Mouse (Mus musculus) spleen, postnatal 10 days (tissue): ENCODE measurements around the gene Lifr.

Source experiments
- DNase-seq, 2 experiments: peaks; one replicate each; pipeline ENCODE4 v3.0.0; 2021 to 2022; ENCODE audit warnings: low spot score in 2 of 2

Gene Lifr

DNA sequence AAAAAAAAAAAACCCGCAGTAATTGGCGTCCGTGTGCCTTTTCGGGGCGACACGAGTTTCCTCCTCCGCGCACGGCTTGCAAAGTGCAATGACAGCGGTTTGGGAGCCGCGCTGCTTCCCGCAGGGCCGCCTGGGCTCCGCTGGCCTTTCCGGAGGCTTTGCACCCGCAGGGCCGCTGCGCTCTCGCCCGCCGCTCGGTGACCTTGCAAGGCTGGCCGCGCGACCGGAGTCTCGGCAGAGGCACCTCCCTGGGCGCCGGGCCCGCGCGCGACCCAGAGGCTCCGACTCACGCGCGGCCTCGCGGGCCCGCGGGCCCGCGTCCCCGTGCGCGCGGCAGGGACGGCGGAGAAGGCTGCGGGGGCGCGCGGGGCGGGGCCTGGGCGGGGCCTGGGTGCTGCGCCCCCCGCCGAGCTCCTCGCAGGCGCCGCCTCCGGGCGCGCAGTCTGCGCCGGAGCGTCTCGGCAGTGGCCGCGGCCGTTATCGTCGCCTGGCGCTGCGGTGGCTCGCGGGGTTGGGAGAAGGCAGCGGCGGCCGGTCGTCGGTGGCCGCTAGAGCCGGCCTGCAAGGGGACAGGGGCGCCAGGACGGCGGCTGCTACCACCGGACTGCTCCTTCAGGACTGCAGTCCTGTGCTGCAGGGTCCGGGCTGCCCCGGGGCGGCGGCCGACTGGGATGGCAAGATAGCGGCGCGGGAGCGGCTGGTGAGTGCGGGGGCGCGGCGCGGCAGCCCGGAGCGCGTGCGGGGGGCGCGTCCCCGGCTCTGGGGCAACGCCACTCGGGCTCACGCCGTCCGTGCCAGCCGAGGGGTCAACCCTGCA lies 38.9 kb downstream of the Lifr start:
- DNase-seq: peak; percentile 24 to 65

DNA sequence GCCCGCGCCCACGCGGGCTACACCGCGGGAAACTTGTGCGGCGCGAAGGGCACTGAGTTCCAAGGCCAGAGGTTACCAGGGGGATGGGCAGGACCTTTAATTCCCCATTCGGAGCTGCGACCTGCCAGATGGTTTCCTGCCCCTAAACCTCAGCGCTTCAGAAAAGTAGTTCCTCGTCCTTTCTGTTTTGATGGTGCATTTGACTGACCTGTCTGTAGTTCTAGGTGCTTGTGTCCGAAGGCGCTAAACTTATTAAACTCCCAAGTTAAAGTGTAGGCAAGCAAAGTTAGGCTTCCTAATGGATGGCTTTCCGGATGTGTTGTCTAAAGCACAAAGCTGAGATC lies 39.5 kb downstream of the Lifr start:
- DNase-seq: no peak

- no peak for DNase-seq
Observed at GRCm38 (mm10) chr15:7130691-7131225, 40.3 kb downstream of the Lifr start.

DNA sequence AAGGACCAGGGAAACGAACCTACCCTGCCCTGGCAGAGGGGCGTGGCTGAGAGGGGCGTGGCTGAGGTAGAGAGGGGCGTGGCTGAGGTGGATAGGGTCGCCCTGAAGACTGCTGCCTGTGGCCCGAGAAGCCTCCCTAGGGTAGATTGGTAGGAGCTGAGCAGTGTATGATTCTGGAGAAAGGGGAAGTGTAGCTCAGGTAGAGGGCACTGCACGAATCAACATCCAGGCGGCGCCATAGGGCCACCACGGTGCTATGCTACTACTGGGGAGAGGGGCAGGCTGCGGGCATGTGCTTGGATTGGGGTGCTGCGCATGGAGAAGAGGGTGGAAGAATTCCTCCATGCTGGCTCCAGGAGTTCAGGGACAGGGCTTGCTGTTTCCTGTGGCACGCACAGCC lies 42.3 kb downstream of the Lifr start:
- peak in 1 of 2 experiments; percentile 62 for DNase-seq

DNA sequence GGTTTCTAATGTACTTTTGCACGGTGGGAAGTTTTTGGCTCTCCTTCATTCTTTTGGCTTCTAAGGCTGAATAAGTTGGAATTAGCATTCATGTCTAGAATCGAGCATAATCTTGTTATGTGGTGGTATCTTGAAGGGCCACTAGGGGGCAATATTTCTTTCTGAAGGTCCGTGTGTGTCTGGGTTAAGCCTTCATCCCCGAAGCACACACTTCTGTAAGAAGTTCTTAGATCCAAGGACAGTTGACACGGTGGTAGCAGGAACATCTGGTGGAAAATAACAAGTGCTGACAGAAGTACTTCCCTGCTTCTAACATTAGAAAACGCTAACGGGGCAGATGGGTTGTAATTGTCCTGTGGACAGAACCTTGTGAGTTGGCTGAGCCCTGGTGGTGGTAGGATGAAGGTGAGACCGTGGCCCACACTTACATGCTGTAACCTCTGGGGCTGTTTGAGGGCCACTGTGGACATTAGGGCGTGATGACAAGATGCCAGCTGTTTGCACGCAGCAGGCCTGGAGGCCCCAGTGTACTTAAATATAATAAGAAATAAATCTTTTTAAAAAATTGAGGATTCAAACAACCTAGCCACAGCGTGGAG lies 44.1 kb downstream of the Lifr start:
- DNase-seq: no peak

- DNase-seq: no peak
Observed at GRCm38 (mm10) chr15:7135982-7136562, 45.7 kb downstream of the Lifr start.

GRCm38 (mm10) chr15:7136912-7137311 lies 46.5 kb downstream of the Lifr start:
- no peak for DNase-seq

DNA sequence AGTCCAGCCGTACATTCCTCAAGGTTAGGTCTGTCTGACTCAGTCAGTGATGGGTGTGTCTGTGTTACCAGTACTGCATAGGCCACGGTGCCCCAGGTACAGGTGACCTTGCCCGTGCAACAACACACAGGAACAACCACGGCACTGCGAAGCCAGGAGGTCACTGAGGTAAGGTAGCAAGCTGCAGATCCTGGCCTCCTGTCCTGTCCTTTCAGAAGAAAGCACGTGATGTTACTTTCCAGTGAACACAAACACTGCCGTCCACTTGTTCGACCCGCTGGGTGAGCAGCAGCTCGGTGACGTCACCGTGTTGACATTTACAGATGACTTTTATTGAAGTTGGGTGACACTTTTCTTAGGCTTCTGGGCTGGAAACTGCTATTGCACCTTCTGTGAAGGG lies 47.2 kb downstream of the Lifr start:
- no peak for DNase-seq

GRCm38 (mm10) chr15:7138471-7138870 lies 48.1 kb downstream of the Lifr start:
- no peak for DNase-seq

DNA sequence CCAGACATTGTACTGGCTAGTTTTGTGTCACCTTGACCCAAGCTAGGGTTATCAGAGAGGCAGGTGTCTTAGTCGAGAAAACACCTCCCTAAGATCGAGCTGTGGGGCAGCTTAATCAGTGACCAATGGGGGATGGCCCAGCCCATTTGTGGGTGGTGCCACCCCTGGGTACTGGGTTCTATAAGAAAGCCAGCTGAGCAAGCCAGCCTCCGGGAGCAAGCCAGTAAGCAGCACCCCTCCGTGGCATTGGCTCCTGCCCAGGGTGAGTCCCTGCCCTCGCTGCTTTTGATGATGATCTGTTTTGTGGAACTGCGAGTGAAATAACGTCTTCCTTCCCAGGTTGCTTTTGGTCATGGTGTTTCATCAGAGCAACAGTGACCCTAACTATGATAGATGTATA lies 49.9 kb downstream of the Lifr start:
- DNase-seq: no peak

DNA sequence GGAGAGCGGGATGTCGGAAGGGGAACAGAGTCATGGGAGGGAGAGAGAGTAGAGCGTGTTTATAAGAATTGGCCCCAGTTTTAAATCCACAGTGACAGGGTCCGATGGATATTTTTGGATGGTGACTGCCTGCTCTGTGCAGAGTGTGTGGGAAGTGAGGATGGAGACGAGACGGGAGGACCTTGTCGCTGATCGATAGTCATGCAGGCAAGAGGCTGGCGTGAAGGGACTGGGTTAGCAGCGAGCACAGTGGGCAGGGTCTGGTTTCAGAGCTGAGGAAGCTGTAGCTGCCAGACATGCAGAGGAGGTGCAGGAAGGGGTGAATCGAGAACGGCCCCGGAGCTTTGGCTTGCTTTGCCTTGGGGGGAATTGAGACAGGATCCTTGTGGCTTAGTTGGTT lies 50.8 kb downstream of the Lifr start:
- DNase-seq: no peak

GRCm38 (mm10) chr15:7143689-7144170 lies 53.3 kb downstream of the Lifr start:
- DNase-seq: no peak

GRCm38 (mm10) chr15:7144542-7144941 lies 54.1 kb downstream of the Lifr start:
- no peak for DNase-seq

DNA sequence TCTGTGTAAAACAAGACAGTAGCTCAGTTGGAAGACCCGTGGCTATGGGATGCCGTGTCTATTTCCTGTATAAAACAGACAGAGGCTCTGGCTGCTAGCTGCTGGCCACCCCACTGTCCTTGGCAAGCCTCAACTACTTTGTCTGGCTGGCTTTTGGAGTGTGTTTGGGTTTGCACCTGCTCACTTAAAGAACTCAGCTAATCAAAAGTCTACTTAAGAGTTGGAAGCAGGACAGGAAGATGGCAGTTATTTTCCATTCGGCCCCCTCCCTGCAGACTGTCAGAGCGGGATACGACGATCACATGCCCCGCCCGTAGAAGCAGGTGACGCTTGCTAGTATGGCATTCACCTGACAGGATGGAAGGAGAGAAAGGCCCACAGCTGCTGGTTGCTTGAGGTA lies 54.5 kb downstream of the Lifr start:
- DNase-seq: no peak

DNA sequence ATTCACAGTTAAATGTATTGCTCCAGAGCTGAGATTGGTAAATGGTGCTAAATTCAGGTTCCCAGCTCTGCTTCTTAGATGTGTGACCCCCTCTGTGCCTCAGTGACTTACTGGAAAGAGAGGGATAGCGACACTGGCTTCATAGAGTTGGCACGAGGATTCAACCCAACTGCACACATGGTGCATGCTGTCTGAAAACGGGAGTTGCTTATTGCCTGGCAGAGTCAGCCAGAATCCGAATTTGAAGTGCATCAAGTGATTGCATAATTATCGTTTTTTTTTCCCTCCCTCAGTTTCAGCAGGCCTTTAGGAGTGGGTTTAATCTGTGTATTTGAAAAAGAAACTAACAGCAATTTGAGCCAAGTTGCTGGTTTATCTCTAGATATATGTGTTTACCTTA lies 55.1 kb downstream of the Lifr start:
- DNase-seq: no peak

- no peak for DNase-seq
Observed at GRCm38 (mm10) chr15:7146529-7146928, 56.1 kb downstream of the Lifr start.

DNA sequence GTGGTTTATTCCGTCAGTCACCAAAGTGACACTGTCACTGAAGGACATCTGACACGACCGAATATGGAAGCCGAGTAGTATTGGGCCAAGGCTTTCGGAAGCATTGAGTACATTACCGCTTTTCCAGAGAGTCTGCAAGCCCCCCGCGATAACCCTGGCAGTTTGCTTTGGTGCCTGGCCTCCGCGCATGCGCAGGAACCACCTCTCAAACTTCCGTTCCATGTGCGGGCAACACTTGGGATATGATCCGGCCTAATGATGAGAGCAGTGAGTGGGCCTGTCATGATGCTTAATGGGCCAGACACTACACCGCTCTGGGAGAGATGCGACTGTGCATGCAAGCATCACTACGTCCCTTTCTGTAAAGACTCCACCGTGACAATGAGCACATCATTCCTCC lies 59.4 kb downstream of the Lifr start:
- DNase-seq: no peak

DNA sequence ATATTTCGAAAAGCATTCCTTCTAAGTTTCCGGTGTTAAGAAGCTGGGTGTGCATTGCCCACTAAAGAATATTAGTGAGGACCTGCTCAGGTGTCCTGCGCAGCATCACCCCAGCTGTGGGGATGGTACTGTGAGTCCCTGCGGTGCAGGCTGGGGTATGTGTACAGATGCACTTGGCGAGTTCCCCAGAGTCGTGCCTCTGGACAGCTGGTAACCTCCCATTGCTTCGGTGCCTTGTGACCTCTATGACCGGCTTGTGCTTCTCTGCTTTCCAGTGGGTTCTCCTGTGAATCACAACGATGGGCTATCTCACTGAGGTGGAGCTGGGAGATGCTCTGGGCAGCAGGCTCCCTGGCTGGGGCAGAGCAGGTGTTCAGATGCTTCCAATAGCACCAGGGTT lies 60.2 kb downstream of the Lifr start:
- DNase-seq: no peak

DNA sequence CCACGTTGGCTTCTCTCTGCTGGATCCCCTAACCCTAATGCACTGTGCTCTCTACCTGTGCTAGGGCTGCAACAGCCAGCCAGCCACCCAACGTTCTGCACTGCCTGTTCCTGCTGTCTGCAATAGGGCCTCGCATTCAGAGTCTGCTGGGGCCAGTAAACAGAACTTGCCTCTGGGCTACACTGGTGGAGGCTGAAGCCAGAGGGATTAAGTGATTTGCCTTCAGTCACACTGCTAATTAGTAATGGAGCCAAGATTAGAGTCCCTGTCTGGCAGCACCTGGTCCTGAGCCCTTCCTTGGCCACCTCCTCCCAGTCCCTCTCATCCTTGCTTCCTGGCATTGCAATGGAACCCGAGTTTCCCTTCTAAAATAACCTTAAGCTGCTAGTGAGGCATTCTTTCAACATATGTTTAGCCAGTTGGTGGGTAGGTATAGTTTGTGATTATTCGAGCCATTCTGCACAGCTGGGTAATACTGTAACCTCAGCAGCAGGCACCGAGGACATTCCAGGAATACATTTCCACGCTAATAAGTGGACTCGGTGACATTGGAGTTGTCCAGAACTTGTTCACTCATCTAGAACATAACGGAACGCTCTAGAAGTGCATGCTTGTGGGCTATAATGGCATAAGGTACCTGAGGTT lies 61.8 kb downstream of the Lifr start:
- DNase-seq: no peak

GRCm38 (mm10) chr15:7154010-7154736 lies 63.8 kb downstream of the Lifr start:
- DNase-seq: no peak

DNA sequence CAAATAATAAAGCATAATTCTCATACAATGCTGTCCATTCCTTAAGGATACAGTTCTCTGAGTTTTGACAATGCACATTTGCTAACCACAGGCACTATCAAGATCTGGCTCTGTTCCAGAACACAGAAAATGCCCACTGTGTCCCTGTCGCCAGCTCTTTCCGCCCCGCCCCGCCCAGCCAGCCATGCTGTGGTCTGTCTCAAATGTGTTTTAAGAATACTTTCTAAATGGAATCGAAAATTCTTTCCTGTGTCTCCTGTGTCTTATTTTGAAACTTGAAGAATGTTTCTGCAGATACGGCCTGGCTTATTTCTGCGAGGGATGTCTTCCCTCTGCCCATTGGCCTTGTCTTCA lies 64.3 kb downstream of the Lifr start:
- no peak for DNase-seq

- DNase-seq: no peak
Observed at GRCm38 (mm10) chr15:7157658-7158057, 67.2 kb downstream of the Lifr start.
